Mouse (Mus musculus) liver, embryonic 15.5 days (tissue): Measurements from ENCODE around the gene Rab11fip2. TPM values are rescaled to one million over a fixed set of nuclear protein-coding genes. Genes with fewer than 3 reads are reported as not detected.

ENCODE experiments used
- ATAC-seq: fragments of 200-750 bp; cut with Nextera tagmentation; 2 replicates; pipeline ENCODE4 v1.8.0; 2017; ENCODE audit warnings: moderate number of reproducible peaks, mild to moderate bottlenecking, moderate library complexity; ENCODE audit not compliant: insufficient read depth
- H3K27ac ChIP-seq: fragments of 300-500 bp; sonication (generic); replicated peaks from 2 replicates; pipeline ENCODE4 v1.5.1; 2015; ENCODE audit warnings: mild to moderate bottlenecking, inconsistent platforms
- H3K27me3 ChIP-seq: fragments of 300-500 bp; sonication (generic); 2 replicates; pipeline ENCODE4 v1.6.1; 2015; ENCODE audit warnings: mild to moderate bottlenecking, inconsistent platforms
- H3K36me3 ChIP-seq: fragments of 300-500 bp; sonication (generic); replicated peaks from 2 replicates; pipeline ENCODE4 v1.6.1; 2015; ENCODE audit warnings: moderate library complexity, mild to moderate bottlenecking, inconsistent platforms
- H3K4me1 ChIP-seq: fragments of 300-500 bp; sonication (generic); replicated peaks from 2 replicates; pipeline ENCODE4 v1.6.1; 2015; ENCODE audit warnings: inconsistent platforms
- H3K4me2 ChIP-seq: fragments of 300-500 bp; sonication (generic); 2 replicates; pipeline ENCODE4 v1.6.1; 2015; ENCODE audit warnings: moderate library complexity, mild to moderate bottlenecking, inconsistent platforms
- H3K4me3 ChIP-seq: fragments of 300-500 bp; sonication (generic); replicated peaks from 2 replicates; pipeline ENCODE4 v1.5.1; 2015; ENCODE audit warnings: mild to moderate bottlenecking, inconsistent platforms
- H3K9ac ChIP-seq: fragments of 300-500 bp; sonication (generic); 2 replicates; pipeline ENCODE4 v1.6.1; 2015; ENCODE audit warnings: moderate library complexity, mild to moderate bottlenecking, inconsistent platforms
- H3K9me3 ChIP-seq: fragments of 300-500 bp; sonication (generic); replicated peaks from 2 replicates; pipeline ENCODE4 v1.6.1; 2016; ENCODE audit warnings: inconsistent platforms
- WGBS: fragments of 180-500 bp; shearing (Covaris S2); methylation state at CpG from one replicate; pipeline ENCODE4 v1.1.7; 2015; ENCODE audit warnings: mixed read lengths; ENCODE audit not compliant: insufficient replicate concordance; 5-methylcytosine and 5-hydroxymethylcytosine counted together
- polyA plus RNA-seq: library from polyadenylated mRNA; unstranded; fragments of >200 nt; fragmentation: Nextera tagmentation; extraction: Ambion mirVana; gene quantifications from 2 replicates; pipeline ENCODE4 v1.2.1, GENCODE M21; 2015

Rab11fip2 gene
- polyA plus RNA-seq, 1 experiment from 2014 or later: 0.91 TPM

- no peak overlapping the region for H3K27ac ChIP-seq
- no peak overlapping the region for H3K4me3 ChIP-seq
- H3K9me3 ChIP-seq: no peaks in the 10 kb centered on the region
- H3K9ac ChIP-seq: no peak overlapping the region
- no peaks in the 10 kb centered on the region for H3K27me3 ChIP-seq
- WGBS: 80% methylated on average over 4 of the region's 4 CpGs
- H3K4me2 ChIP-seq: no peak overlapping the region
- no peaks in the 10 kb centered on the region for H3K36me3 ChIP-seq
- no peak for ATAC-seq
- H3K4me1 ChIP-seq: peaks cover 25% of the 10 kb centered on the region
These were observed 31.9 kb downstream of the Rab11fip2 start for GRCm38 (mm10) chr19:59911554-59911953.

DNA sequence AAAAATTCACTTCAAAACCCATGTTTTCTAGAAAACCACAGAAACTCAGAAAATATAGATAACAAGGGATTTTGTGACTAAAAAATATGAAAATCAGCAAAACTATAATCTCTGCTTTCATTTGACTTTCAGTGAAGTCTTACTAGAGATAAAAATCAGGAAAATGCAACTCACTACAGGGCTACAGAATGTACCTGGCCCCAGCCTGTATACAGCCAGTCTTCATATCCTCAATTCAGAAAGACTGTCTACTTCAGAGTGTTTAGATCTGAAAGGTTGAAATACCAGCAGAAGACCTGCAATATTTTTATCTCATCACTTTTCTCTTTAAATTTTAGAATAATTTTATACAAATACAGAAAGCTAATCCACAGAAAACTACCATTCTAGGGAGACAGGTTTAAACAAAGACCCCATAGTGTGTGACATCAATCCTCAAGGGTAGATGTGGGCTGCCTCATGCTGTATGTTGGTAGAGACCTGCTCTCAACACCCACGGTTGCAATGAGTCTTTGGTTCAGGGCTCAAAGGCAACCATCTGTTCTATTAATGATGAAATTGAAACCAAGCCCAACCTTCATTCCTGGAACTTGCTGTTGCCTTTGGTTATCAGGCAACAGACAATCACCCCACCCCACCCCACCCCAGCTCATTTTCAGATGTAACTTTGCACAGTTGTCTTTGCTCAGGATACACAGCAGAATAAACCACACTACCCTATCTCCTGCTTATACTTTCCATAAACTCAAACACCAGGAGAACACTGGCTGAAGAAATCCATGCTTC lies 38.0 kb downstream of the Rab11fip2 start:
- ATAC-seq: peak; percentile 95
- H3K4me3 ChIP-seq: no peak overlapping the region; the same call in 1 of the 2 replicates

DNA sequence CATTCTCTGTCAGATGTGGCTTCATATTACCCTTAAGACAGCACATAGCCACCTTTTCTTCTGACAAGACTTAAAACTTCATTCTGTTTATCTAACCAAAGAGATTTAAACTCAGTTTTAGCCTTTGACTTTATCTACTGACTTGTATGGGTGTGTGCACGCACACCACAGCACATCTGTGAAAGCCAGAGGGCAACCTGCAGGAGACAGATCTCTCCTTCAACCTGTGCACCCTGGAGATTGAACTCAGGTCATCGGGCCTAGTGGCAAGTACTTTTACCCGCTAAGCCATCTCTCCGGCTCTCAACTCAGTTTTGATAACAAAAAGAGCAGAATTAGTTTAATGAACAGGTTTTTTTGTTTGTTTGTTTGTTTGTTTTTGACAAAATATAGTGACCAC lies 43.5 kb downstream of the Rab11fip2 start:
- WGBS: 20% methylated on average over 4 of the region's 4 CpGs
- peaks cover 48% of the 10 kb centered on the region for H3K4me1 ChIP-seq

More for the DNA sequence above, 38.0 kb downstream of the Rab11fip2 start:
- 9% methylated on average over 1 of the region's 1 CpGs for WGBS
- H3K9me3 ChIP-seq: no peaks in the 10 kb centered on the region
- H3K4me1 ChIP-seq: peaks cover 51% of the 10 kb centered on the region
- H3K27ac ChIP-seq: peak overlapping the region; percentile 90
- no peaks in the 10 kb centered on the region for H3K27me3 ChIP-seq
- H3K9ac ChIP-seq: no peak overlapping the region
- H3K4me2 ChIP-seq: peak overlapping the region; percentile 60
- H3K36me3 ChIP-seq: no peaks in the 10 kb centered on the region

DNA sequence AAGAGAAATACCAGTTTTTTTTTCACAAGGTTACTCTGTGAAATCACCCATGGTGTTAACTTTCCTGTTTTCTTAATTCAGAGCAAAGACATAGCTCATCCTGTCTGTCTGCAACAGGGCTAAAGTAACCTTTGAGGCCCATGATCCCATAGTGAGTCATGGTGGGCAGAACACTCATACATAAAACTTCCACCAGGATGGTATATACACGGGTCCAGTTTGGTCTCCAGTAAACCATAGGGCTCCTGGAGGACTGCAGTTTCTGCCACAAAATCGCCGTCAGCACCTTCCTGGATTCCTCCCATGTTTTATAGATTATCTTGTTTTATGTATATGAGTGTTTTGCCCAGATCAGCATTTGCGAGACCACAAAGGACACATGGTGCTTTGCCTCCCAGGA lies 45.2 kb downstream of the Rab11fip2 start:
- Histone ChIP-seq H3K27ac (0 out of 2 replicates have a peak overlapping the region, but pooled peaks have one; percentile 20), H3K27me3 (no peaks in the 10 kb centered on the region), H3K4me1 (peaks cover 37% of the 10 kb centered on the region), H3K36me3 (no peaks in the 10 kb centered on the region), H3K4me3 (no peak overlapping the region), H3K9ac (no peak overlapping the region), H3K9me3 (no peaks in the 10 kb centered on the region), H3K4me2 (no peak overlapping the region)
- no peak for ATAC-seq
- 70% methylated on average over 4 of the region's 4 CpGs for WGBS

More for the DNA sequence above, 43.5 kb downstream of the Rab11fip2 start:
- Histone ChIP-seq H3K36me3 (no peaks in the 10 kb centered on the region), H3K27me3 (no peaks in the 10 kb centered on the region), H3K9ac (no peak overlapping the region), H3K4me3 (no peak overlapping the region), H3K27ac (peak overlapping the region; percentile 60), H3K4me2 (peak overlapping the region; percentile 13), H3K9me3 (no peaks in the 10 kb centered on the region)
- ATAC-seq: peak; percentile 93

- WGBS: 69% methylated on average over 4 of the region's 4 CpGs
- no peak; the same call in 1 of the 2 replicates for ATAC-seq
These were observed 54.1 kb downstream of the Rab11fip2 start for GRCm38 (mm10) chr19:59889383-59889782.

DNA sequence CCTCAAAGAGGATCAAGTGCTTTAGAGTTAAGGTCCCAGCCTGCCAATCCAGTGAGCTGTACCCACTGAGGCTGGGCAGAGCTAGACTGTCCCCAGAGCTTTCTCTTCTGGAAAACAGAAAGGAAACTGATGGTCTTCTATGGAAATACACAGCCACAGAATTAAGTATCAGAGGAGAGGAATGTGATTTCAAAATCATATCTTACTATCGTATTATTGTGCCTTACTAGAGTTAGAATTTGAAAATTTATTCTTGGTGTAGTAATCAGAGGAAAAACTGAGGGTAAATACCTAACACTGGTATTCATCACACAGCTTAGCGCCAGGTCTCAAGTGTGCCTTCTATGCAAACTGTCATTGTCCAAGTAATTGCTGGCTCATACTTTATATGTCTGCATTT lies 54.6 kb downstream of the Rab11fip2 start:
- no peaks in the 10 kb centered on the region for H3K9me3 ChIP-seq
- no peak overlapping the region for H3K4me3 ChIP-seq
- H3K27me3 ChIP-seq: no peaks in the 10 kb centered on the region
- H3K9ac ChIP-seq: no peak overlapping the region
- no peak for ATAC-seq
- no peak overlapping the region for H3K27ac ChIP-seq
- peaks cover 6% of the 10 kb centered on the region for H3K4me1 ChIP-seq
- H3K36me3 ChIP-seq: no peaks in the 10 kb centered on the region
- 77% methylated on average over 2 of the region's 2 CpGs for WGBS
- H3K4me2 ChIP-seq: no peak overlapping the region

More at GRCm38 (mm10) chr19:59889383-59889782, 54.1 kb downstream of the Rab11fip2 start:
- no peak overlapping the region for H3K4me2 ChIP-seq
- H3K9me3 ChIP-seq: no peaks in the 10 kb centered on the region
- H3K27ac ChIP-seq: no peak overlapping the region
- peaks cover 6% of the 10 kb centered on the region for H3K4me1 ChIP-seq
- no peaks in the 10 kb centered on the region for H3K27me3 ChIP-seq
- no peaks in the 10 kb centered on the region for H3K36me3 ChIP-seq
- no peak overlapping the region for H3K9ac ChIP-seq
- no peak overlapping the region for H3K4me3 ChIP-seq

DNA sequence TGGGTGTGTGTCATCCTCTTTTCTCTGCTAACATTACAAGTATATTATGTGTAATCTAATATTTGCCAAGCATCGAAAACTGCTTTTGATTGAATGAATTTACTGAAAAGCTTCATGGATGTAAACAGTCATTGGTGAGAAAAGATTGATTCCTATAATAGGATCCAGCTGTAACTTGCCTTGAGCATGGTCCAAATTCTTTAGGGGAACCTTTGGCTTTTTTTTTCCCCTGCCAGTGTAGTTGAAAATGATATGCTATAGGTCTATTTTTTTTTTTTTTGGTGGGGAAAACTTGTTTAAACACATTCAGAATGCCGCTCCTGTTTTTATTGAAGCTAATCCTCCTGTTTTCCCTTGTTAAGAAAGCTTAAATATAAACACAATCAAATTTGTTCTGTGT lies 55.6 kb downstream of the Rab11fip2 start:
- no peak overlapping the region for H3K27ac ChIP-seq
- ATAC-seq: no peak
- no peaks in the 10 kb centered on the region for H3K9me3 ChIP-seq
- H3K36me3 ChIP-seq: no peaks in the 10 kb centered on the region
- H3K9ac ChIP-seq: no peak overlapping the region
- H3K27me3 ChIP-seq: no peaks in the 10 kb centered on the region
- H3K4me2 ChIP-seq: no peak overlapping the region
- WGBS: 79% methylated on average over 2 of the region's 2 CpGs
- no peak overlapping the region for H3K4me3 ChIP-seq
- peaks cover 6% of the 10 kb centered on the region for H3K4me1 ChIP-seq

DNA sequence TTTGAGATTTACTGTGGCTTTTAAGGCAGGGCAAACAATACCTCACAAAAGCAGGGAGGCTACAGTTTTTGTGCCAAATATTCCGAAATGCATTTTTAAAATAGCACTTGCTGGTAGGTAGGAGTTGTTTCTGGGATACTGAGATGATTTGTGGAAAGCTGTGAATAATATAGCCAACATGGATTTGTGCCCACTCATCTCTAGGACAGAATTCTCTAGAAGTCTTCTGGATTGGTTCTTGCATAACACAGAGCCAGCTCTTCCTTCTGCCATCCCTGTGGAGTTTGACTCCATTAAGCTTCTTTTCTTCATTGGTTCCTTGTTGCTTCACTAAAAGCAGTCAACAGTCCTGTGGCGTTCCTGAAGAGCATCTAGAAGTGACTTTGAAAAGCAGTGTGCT lies 58.2 kb downstream of the Rab11fip2 start:
- Histone ChIP-seq H3K9ac (no peak overlapping the region), H3K27ac (no peak overlapping the region), H3K9me3 (no peaks in the 10 kb centered on the region), H3K36me3 (no peaks in the 10 kb centered on the region), H3K4me3 (no peak overlapping the region), H3K27me3 (no peaks in the 10 kb centered on the region), H3K4me1 (peaks cover 6% of the 10 kb centered on the region), H3K4me2 (no peak overlapping the region)
- 64% methylated on average over 2 of the region's 2 CpGs for WGBS
- ATAC-seq: no peak

- Histone ChIP-seq H3K4me1 (no peaks in the 10 kb centered on the region), H3K36me3 (no peaks in the 10 kb centered on the region), H3K9me3 (no peaks in the 10 kb centered on the region), H3K4me2 (no peak overlapping the region), H3K27ac (no peak overlapping the region), H3K9ac (no peak overlapping the region), H3K4me3 (no peak overlapping the region), H3K27me3 (no peaks in the 10 kb centered on the region)
- ATAC-seq: no peak
- WGBS: 64% methylated on average over 2 of the region's 2 CpGs
These were observed 66.2 kb downstream of the Rab11fip2 start for GRCm38 (mm10) chr19:59877238-59877637.

DNA sequence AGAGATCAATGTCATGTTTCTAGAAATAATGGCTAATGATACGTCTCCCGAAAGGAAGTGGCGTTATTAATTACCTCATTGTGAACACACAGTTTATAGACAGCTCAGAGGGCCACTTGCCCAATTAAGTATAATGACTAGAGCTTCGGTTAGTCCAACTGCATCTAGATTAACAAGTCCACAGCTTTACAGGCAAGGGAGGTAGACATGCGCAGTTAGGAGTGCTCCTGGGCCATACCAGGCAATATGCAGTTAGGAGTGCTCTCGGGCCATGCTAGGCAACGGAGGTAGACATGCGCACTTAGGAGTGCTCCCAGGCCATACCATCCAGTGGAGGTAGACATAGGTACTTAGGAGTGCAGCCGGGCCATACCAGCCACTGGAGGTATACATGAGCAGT lies 76.8 kb downstream of the Rab11fip2 start:
- no peak for ATAC-seq
- Histone ChIP-seq H3K4me3 (no peak overlapping the region), H3K9me3 (no peaks in the 10 kb centered on the region), H3K4me2 (no peak overlapping the region), H3K4me1 (no peaks in the 10 kb centered on the region), H3K27me3 (no peaks in the 10 kb centered on the region), H3K36me3 (no peaks in the 10 kb centered on the region), H3K27ac (no peak overlapping the region), H3K9ac (no peak overlapping the region)
- WGBS: 76% methylated on average over 9 of the region's 9 CpGs

- ATAC-seq: no peak
- Histone ChIP-seq H3K27me3 (0 out of 2 replicates have a peak, but pooled peaks cover 4% of the 10 kb centered on the region), H3K4me2 (no peak overlapping the region), H3K4me3 (no peak overlapping the region), H3K36me3 (no peaks in the 10 kb centered on the region), H3K9me3 (no peaks in the 10 kb centered on the region), H3K27ac (no peak overlapping the region), H3K9ac (no peak overlapping the region), H3K4me1 (no peaks in the 10 kb centered on the region)
These were observed 81.0 kb downstream of the Rab11fip2 start for GRCm38 (mm10) chr19:59862423-59862822.

- no peak overlapping the region for H3K4me2 ChIP-seq
- H3K9ac ChIP-seq: no peak overlapping the region
- no peak overlapping the region for H3K27ac ChIP-seq
- H3K36me3 ChIP-seq: no peaks in the 10 kb centered on the region
- no peak overlapping the region for H3K4me3 ChIP-seq
- no peaks in the 10 kb centered on the region for H3K4me1 ChIP-seq
- H3K27me3 ChIP-seq: 0 out of 2 replicates have a peak, but pooled peaks cover 4% of the 10 kb centered on the region
- H3K9me3 ChIP-seq: no peaks in the 10 kb centered on the region
- ATAC-seq: no peak
- 67% methylated on average over 3 of the region's 3 CpGs for WGBS
These were observed 82.7 kb downstream of the Rab11fip2 start for GRCm38 (mm10) chr19:59860799-59861198.
